Mouse (Mus musculus) urinary bladder, adult 2 months (tissue): ENCODE data around the gene Olfr746. TPM values are rescaled to one million over a fixed set of nuclear protein-coding genes. Genes with fewer than 3 reads are reported as not detected.

Experiments
- DNase-seq: peaks from one replicate; pipeline ENCODE4 v3.0.0; 2022; ENCODE audit warnings: low spot score
- polyA plus RNA-seq: library from polyadenylated mRNA; depleted of rRNA; stranded (reverse); fragments of >200 nt; gene quantifications from 2 replicates; pipeline ENCODE4 v1.2.3, GENCODE M21; 2012; rRNA removed

Gene Olfr746
- polyA plus RNA-seq, result not detected in 2 replicates

DNA sequence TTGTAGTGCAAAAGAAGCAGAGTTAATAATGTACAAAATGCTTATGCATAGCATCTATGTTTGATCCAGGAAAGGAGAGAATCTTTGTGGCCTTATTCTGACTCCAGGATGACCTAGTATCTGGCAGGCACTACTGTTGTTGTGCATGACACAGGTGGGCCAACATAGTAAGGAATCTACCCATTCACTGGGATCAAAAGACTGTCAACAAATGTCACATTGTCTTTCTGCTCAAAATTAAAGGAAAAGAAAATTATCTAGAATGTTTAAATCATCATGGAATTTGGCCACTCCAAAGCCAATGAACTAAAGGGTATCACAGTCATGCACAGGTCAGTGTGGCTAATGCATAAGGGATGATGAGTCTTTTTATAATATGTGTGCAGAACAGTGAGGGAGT, at the start of gene Olfr746:
TSS of gene Olfr746 (plus strand) at position 301 of the 400 bp plus-strand sequence.
- no peak for DNase-seq

DNA sequence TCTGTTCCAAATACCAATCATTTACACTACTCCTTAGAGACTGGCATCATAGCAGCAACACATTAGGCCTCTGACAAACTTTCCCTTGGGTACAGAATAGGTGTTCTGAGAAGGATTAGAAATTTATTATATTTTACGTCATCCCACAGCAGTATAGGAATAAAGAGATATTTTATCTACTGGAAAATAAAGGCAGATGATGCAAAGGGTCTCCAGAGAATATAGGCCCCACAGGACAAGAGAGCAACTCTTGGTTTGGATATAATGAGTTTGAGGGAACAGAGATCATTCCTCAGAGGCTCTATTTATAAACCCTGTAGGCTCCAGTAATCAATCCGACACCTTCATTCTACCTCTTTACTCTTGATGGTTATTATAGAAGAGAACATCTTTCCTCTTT, 32.3 kb upstream of the Olfr746 start, which contains the start of gene Olfr744:
TSS of gene Olfr744 (plus strand) at position 301 of the 400 bp plus-strand sequence.
- no peak for DNase-seq

DNA sequence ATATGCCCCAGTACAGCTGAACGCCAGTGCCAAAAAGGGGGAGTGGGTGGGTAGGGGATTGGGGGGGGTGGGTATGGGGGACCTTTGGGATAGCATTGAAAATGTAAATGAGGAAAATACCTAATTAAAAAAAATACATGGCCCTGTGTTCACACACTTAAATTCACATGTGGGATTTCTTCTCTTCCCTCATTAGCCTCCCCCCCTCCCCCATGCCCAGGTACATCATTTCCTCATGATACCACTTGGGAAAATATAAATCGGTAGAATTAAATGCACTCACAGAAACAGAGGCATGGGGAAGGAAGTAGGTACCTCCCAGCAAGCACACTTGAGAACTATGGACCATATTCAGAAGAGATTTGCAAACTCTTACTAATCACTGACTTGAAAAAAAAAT, 7.8 kb upstream of the Olfr746 start, which contains the start of gene Olfr745:
TSS of gene Olfr745 (plus strand) at position 301 of the 400 bp plus-strand sequence.
- no peak for DNase-seq

DNA sequence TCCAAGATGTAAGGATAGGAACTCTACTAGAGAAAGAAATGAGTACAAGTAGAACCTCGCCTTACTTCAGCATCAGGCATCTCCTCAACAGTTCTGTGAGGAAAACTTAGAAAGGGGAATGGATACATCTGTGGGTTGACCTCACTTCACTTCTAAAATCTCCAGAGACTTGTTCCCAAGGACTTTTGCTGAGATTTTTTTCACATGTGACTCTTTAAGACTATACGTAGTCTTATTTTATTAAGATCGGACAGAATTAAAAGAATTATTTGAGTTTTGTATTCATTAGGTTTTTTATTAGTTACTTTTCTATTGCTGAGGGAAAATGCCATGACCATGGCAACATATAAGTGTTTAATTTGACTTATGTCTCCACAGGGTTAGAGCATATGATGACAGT, 46.2 kb downstream of the Olfr746 start, which contains the start of gene Olfr747:
TSS of gene Olfr747 (minus strand) at position 101 of the 400 bp plus-strand sequence.
- DNase-seq, result no peak

Other genes starting within 250 kb of the Olfr746 start
- gene Olfr738, start 239.5 kb upstream of the Olfr746 start, polyA plus RNA-seq, result not detected in 2 replicates
- gene Olfr739, start 228.5 kb upstream of the Olfr746 start, polyA plus RNA-seq, result not detected in 2 replicates
- not detected in 2 replicates for gene Olfr740, start 201.5 kb upstream of the Olfr746 start, polyA plus RNA-seq
- not detected in 2 replicates for gene Olfr741, start 174.3 kb upstream of the Olfr746 start, polyA plus RNA-seq
- not detected in 2 replicates for gene Olfr742, start 143.5 kb upstream of the Olfr746 start, polyA plus RNA-seq
- gene Olfr743, start 125.2 kb upstream of the Olfr746 start, polyA plus RNA-seq, result not detected in 2 replicates
- gene Olfr744, start 32.2 kb upstream of the Olfr746 start, polyA plus RNA-seq, result not detected in 2 replicates
- gene Olfr745, start 7.7 kb upstream of the Olfr746 start, polyA plus RNA-seq, result not detected in 2 replicates
- not detected in 2 replicates for gene Olfr747, start 46.1 kb downstream of the Olfr746 start, polyA plus RNA-seq
- gene Olfr748, start 60.3 kb downstream of the Olfr746 start, polyA plus RNA-seq, result not detected in 2 replicates
- gene Olfr749, start 98.0 kb downstream of the Olfr746 start, polyA plus RNA-seq, result not detected in 2 replicates
- gene Ttc5, start 138.4 kb downstream of the Olfr746 start, polyA plus RNA-seq, result 46.3 and 58.6 TPM in 2 replicates
- not detected in 2 replicates for gene Ccnb1ip1, start 160.6 kb downstream of the Olfr746 start, polyA plus RNA-seq
- 55.8 and 64.0 TPM in 2 replicates for gene Parp2, start 160.8 kb downstream of the Olfr746 start, polyA plus RNA-seq
- gene Tep1, start 223.5 kb downstream of the Olfr746 start, polyA plus RNA-seq, result 25.3 and 29.5 TPM in 2 replicates